Mouse (Mus musculus): ENCODE measurements at regions not wholly inside any gene's neighbourhood (a gene's known extent, or its start where the extent isn't known, plus 50 kb on each side); places are given as distances from the start of the nearest gene placed in this dataset.

DNA sequence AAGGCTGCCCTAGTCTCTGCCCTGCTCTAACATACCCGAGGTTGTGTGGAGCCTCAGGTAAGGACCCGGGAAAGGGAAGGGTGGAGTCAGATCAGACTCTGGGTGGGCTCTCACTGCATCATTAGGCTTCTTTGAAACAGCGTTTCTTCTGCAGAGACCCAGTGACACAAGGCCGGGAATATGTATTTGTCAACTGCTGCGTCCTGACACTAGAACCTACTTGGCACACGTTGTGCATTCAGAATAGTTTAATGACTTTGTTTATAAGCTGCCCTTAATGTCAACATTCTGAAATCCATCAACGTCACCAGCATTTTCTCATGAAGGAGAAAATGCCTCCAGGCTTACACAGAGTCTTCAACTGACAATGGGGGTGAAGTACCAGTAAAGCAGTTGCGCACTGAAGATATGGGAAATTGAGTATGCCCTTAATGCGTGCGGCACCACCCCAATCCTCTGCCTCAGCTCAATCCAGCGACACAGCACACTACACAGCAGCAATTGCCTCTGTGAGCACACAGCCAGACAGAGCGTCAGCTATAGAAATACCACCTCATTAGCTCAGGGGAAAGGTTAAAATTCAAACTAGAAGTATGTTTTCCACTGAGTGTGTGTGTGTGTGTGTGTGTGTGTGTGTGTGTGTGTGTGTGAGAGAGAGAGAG is 152.7 kb upstream of the Spdye4c start:
- Histone ChIP-seq H3K36me3 (replicated peaks; ENCODE audit: control insufficient read depth, insufficient read depth, low read length) (no peaks in the 10 kb centered on the region), H3K9ac (replicated peaks; ENCODE audit: low read depth, low read length) (no peak overlapping the region), H3K27ac (ENCODE audit: low read depth) (no peak overlapping the region), H3K9me3 (replicated peaks; ENCODE audit: control insufficient read depth, low read length) (no peaks in the 10 kb centered on the region), H3K4me1 (ENCODE audit: control insufficient read depth, insufficient read depth) (no peaks in the 10 kb centered on the region), H3K27me3 (ENCODE audit: control insufficient read depth, insufficient read depth, low read length) (no peaks in the 10 kb centered on the region), H3K4me2 (ENCODE audit: low read depth, low read length) (no peak overlapping the region), H3K4me3 (ENCODE audit: low read depth, low read length) (no peak overlapping the region)
- ATAC-seq (ENCODE audit: insufficient read depth, low read depth) (no peak), DNase-seq (ENCODE audit: low spot score) (no peak)
- TF ChIP-seq EP300 (IDR thresholded peaks at IDR 0.05; ENCODE audit: low read depth) (no peak), CTCF (IDR thresholded peaks at IDR 0.05; ENCODE audit: low read depth) (no peak)
- 67% methylated on average over 12 of the region's 12 CpGs for WGBS

DNA sequence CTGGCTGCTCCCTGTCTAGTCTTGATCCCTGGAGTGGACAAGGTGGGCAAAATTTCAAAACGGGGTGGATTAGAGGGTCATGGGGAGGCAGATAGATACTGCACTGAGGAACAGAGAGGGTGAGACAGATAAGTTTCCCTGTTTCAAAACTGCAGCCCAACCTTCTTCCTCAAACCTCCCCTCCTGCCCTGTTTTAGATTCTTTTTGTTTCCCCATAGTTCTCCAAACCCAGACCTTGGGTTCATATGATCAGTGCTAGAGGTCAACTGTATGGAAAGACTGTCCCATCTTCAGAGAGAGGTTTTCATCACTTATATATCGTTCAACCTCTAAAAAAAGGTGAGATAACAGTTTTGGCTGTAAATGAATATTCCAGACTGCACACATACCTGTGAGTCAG is 152.1 kb upstream of the Spdye4c start:
- 56% methylated on average over 2 of the region's 2 CpGs for WGBS
- Histone ChIP-seq H3K9ac (replicated peaks; ENCODE audit: low read depth, low read length) (no peak overlapping the region), H3K36me3 (replicated peaks; ENCODE audit: control insufficient read depth, insufficient read depth, low read length) (no peaks in the 10 kb centered on the region), H3K4me1 (ENCODE audit: control insufficient read depth, insufficient read depth) (no peaks in the 10 kb centered on the region), H3K27me3 (ENCODE audit: control insufficient read depth, insufficient read depth, low read length) (no peaks in the 10 kb centered on the region), H3K4me2 (ENCODE audit: low read depth, low read length) (no peak overlapping the region), H3K27ac (ENCODE audit: low read depth) (no peak overlapping the region), H3K9me3 (replicated peaks; ENCODE audit: control insufficient read depth, low read length) (no peaks in the 10 kb centered on the region), H3K4me3 (ENCODE audit: low read depth, low read length) (no peak overlapping the region)
- no peak for DNase-seq (ENCODE audit: low spot score)
- TF ChIP-seq CTCF (IDR thresholded peaks at IDR 0.05; ENCODE audit: low read depth) (no peak), EP300 (IDR thresholded peaks at IDR 0.05; ENCODE audit: low read depth) (no peak)
- no peak for ATAC-seq (ENCODE audit: insufficient read depth, low read depth)

DNA sequence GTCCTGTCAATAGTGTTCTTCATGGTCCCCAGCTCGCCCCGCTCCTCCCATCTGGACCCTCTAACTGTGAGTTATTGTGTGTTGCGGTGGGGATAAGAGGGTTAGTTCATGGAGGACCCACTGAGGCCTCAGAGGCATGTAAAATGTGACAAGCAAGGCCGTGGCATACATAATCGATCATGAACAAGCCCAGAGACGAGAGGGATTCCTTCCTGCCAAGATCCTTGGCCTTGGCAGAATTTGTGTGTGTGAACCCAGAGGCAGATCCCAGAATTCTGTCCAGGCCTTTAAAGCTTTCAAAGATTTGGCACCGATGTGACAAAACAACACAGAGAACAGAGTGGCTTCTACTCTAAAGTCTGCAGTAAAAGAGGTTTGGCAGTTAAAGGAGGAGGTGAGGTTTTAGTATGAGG is 146.4 kb upstream of the Spdye4c start:
- Histone ChIP-seq H3K9ac (replicated peaks; ENCODE audit: low read depth, low read length) (no peak overlapping the region), H3K4me2 (ENCODE audit: low read depth, low read length) (no peak overlapping the region), H3K36me3 (replicated peaks; ENCODE audit: control insufficient read depth, insufficient read depth, low read length) (no peaks in the 10 kb centered on the region), H3K27ac (ENCODE audit: low read depth) (no peak overlapping the region), H3K9me3 (replicated peaks; ENCODE audit: control insufficient read depth, low read length) (no peaks in the 10 kb centered on the region), H3K4me3 (ENCODE audit: low read depth, low read length) (no peak overlapping the region), H3K4me1 (ENCODE audit: control insufficient read depth, insufficient read depth) (no peaks in the 10 kb centered on the region), H3K27me3 (ENCODE audit: control insufficient read depth, insufficient read depth, low read length) (no peaks in the 10 kb centered on the region)
- 84% methylated on average over 7 of the region's 7 CpGs for WGBS
- DNase-seq (ENCODE audit: low spot score) (no peak), ATAC-seq (ENCODE audit: insufficient read depth, low read depth) (no peak)
- TF ChIP-seq CTCF (IDR thresholded peaks at IDR 0.05; ENCODE audit: low read depth) = no peak
- no peak for TF ChIP-seq EP300 (IDR thresholded peaks at IDR 0.05; ENCODE audit: low read depth)

DNA sequence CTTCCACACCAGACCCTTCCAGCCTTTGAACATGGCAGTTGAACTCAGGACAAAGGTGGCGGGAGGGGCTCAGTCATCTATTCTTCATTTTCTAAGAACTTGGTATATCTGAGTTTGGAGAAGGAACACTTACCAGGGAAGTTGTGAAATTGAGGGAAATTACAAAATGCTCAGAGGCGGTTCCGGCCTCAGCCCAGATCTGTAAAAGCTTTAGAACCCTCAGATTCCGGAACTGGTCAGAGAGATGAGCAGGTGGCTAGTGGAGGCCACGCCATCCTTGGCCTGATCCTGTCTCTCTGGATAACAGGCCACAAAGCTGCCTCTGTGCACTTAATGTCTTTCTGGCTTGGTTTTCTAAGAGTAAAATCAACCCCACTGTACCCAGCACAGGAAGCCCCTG is 145.6 kb upstream of the Spdye4c start:
- Histone ChIP-seq H3K27me3 (ENCODE audit: control insufficient read depth, insufficient read depth, low read length) (no peaks in the 10 kb centered on the region), H3K27ac (ENCODE audit: low read depth) (no peak overlapping the region), H3K9ac (replicated peaks; ENCODE audit: low read depth, low read length) (no peak overlapping the region), H3K36me3 (replicated peaks; ENCODE audit: control insufficient read depth, insufficient read depth, low read length) (no peaks in the 10 kb centered on the region), H3K4me2 (ENCODE audit: low read depth, low read length) (no peak overlapping the region), H3K9me3 (replicated peaks; ENCODE audit: control insufficient read depth, low read length) (no peaks in the 10 kb centered on the region), H3K4me1 (ENCODE audit: control insufficient read depth, insufficient read depth) (no peaks in the 10 kb centered on the region), H3K4me3 (ENCODE audit: low read depth, low read length) (no peak overlapping the region)
- no peak for DNase-seq (ENCODE audit: low spot score)
- ATAC-seq (ENCODE audit: insufficient read depth, low read depth) = no peak
- TF ChIP-seq EP300 (IDR thresholded peaks at IDR 0.05; ENCODE audit: low read depth) (no peak), CTCF (IDR thresholded peaks at IDR 0.05; ENCODE audit: low read depth) (no peak)
- 88% methylated on average over 5 of the region's 5 CpGs for WGBS

DNA sequence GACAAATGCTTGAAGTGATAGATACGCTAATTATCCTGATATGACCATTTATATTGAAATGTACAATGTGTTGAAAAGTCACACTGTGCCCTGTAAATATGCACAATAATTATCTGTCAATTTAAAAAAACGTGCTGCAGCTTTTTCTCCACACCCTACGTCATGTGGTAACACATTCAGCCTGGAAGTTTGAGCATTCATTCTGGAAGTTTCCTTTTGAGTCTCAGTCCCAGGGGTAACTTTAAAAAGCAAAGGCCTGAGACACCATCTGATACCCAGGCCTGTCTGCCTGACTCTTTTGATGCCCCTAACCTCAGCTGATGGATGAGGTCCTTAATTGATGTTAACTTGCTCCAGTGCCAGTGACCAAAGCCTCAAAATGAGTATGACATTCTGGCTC is 141.7 kb upstream of the Spdye4c start:
- H3K4me2 ChIP-seq (ENCODE audit: low read depth, low read length) = no peak overlapping the region
- DNase-seq (ENCODE audit: low spot score) (no peak), ATAC-seq (ENCODE audit: insufficient read depth, low read depth) (no peak)
- no peaks in the 10 kb centered on the region for H3K9me3 ChIP-seq (replicated peaks; ENCODE audit: control insufficient read depth, low read length)
- no peaks in the 10 kb centered on the region for H3K27me3 ChIP-seq (ENCODE audit: control insufficient read depth, insufficient read depth, low read length)
- 73% methylated on average over 3 of the region's 3 CpGs for WGBS
- H3K9ac ChIP-seq (replicated peaks; ENCODE audit: low read depth, low read length) = no peak overlapping the region
- no peak overlapping the region for H3K4me3 ChIP-seq (ENCODE audit: low read depth, low read length)
- H3K27ac ChIP-seq (ENCODE audit: low read depth) = no peak overlapping the region
- H3K36me3 ChIP-seq (replicated peaks; ENCODE audit: control insufficient read depth, insufficient read depth, low read length) = no peaks in the 10 kb centered on the region
- no peak for TF ChIP-seq EP300 (IDR thresholded peaks at IDR 0.05; ENCODE audit: low read depth)
- TF ChIP-seq CTCF (IDR thresholded peaks at IDR 0.05; ENCODE audit: low read depth) = no peak
- no peaks in the 10 kb centered on the region for H3K4me1 ChIP-seq (ENCODE audit: control insufficient read depth, insufficient read depth)

DNA sequence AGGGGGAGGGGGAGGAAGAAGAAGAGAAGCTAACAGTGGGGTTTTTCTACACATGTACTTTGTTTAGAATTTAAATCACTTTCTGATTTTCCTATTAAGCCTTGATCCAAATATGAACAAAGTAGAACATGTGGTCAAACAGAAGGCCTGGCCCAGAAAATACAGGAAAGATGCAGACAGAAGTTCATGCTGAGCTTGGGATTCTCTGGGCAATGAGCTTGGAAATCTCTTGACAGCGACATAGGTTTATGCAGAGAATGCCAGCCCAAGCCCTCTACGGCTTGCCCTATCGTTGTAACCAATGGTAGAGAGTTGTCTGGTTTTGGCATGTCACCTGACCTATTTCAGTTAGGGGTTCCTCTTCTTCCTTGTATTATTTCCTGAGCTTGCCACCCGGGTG is 141.0 kb upstream of the Spdye4c start:
- H3K9ac ChIP-seq (replicated peaks; ENCODE audit: low read depth, low read length) = no peak overlapping the region
- 82% methylated on average over 4 of the region's 4 CpGs for WGBS
- no peaks in the 10 kb centered on the region for H3K27me3 ChIP-seq (ENCODE audit: control insufficient read depth, insufficient read depth, low read length)
- no peaks in the 10 kb centered on the region for H3K4me1 ChIP-seq (ENCODE audit: control insufficient read depth, insufficient read depth)
- H3K4me3 ChIP-seq (ENCODE audit: low read depth, low read length) = no peak overlapping the region
- no peak overlapping the region for H3K4me2 ChIP-seq (ENCODE audit: low read depth, low read length)
- H3K36me3 ChIP-seq (replicated peaks; ENCODE audit: control insufficient read depth, insufficient read depth, low read length) = no peaks in the 10 kb centered on the region
- no peak for DNase-seq (ENCODE audit: low spot score)
- H3K27ac ChIP-seq (ENCODE audit: low read depth) = no peak overlapping the region
- TF ChIP-seq EP300 (IDR thresholded peaks at IDR 0.05; ENCODE audit: low read depth) = no peak
- no peak for TF ChIP-seq CTCF (IDR thresholded peaks at IDR 0.05; ENCODE audit: low read depth)
- no peak for ATAC-seq (ENCODE audit: insufficient read depth, low read depth)
- H3K9me3 ChIP-seq (replicated peaks; ENCODE audit: control insufficient read depth, low read length) = no peaks in the 10 kb centered on the region
